Mouse (Mus musculus): ENCODE measurements around the gene Golim4.
A peak's percentile ranks its signal among the peaks of the same experiment; 100 is the strongest.

Gene Golim4

GRCm38 (mm10) chr3:75926327-75926726 lies 30.4 kb downstream of the Golim4 start:
- DNase-seq (ENCODE audit: low spot score in 2 of 2), result no peak

GRCm38 (mm10) chr3:75925123-75925522 lies 31.6 kb downstream of the Golim4 start:
- DNase-seq (ENCODE audit: low spot score in 2 of 2), result no peak

DNA sequence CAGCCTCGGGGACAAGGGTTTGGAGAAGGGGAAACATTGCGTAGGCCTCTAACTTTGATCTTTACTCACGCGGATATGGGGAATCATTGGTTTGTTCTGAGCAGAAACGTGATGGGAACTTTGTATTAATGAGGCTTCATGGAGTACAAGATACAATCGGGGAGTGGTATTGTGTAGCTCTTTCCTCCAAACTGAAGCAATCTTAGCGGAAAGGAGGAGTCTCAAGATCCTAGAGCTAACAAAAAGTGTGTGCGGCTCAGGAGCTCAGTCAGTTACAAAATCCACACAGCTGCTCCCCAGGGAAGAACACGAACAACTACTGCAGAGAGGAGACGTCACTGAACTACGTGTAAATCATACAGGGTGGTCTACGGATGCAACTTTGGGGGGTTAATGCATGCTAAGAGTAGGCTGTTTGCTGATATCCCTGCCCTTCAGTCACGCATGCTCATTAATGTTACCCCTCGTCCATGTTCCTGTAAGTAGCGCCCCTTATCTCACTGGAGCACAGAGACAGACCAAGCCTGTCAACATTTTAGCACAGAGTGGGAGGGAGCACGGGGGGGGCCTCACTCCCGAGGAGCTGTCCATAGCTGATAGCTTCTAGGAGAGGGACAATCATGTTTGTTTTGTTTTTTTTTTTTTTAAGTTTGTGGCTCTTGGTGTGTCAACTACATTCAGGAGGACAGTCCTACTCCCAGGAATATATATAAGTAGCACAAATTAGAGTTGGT lies 38.8 kb downstream of the Golim4 start:
- no peak for DNase-seq (ENCODE audit: low spot score in 2 of 2)

- no peak for DNase-seq (ENCODE audit: low spot score in 2 of 2)
Observed at GRCm38 (mm10) chr3:75912786-75913185, 44.0 kb downstream of the Golim4 start.

DNA sequence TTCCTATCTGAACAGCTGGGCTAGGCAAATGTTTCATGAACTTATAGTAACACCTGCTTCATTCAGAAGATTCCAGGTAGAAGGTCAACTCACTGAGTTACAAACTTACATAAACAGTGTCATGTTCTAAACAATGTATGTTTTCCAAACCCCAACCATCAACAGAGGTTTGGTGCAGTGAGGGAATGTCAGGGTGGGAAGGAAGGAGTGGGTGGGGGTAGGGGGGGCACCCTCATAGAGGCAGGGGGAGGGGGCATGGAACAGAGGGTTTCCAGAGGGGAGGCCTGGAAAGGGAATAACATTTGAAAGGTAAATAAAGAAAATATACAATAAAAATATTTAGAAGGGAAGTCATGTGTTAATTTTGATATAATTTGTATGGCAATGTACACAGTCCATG lies 46.0 kb downstream of the Golim4 start:
- DNase-seq (ENCODE audit: low spot score in 2 of 2), result no peak

DNA sequence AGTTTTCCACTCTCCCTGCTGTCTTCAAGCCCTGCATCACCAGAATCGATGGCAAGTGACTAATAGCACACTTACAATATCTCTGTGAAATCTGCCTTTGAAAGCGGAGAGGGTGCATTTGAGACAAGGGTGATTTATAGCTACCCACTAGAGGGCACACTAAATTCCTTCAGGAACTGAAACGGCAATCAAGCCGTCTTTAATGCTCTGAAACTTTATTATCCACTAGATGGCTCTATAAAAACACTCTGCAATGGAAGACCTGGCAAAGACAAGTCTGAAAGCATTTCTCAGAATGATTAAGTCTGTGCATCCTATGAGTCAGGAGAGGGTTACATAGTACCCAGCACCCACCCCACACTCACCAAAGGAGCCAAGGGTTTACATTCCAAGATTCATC lies 46.5 kb downstream of the Golim4 start:
- DNase-seq (ENCODE audit: low spot score in 2 of 2), result no peak

GRCm38 (mm10) chr3:75901903-75902598 lies 54.7 kb downstream of the Golim4 start:
- DNase-seq (ENCODE audit: low spot score in 2 of 2), result no peak

- DNase-seq (ENCODE audit: low spot score in 2 of 2), result no peak
Observed at GRCm38 (mm10) chr3:75895075-75895474, 61.7 kb downstream of the Golim4 start.

GRCm38 (mm10) chr3:75891581-75891980 lies 65.2 kb downstream of the Golim4 start:
- no peak for DNase-seq (ENCODE audit: low spot score in 2 of 2)

GRCm38 (mm10) chr3:75889323-75889722 lies 67.4 kb downstream of the Golim4 start:
- DNase-seq (ENCODE audit: low spot score in 2 of 2), result no peak

DNA sequence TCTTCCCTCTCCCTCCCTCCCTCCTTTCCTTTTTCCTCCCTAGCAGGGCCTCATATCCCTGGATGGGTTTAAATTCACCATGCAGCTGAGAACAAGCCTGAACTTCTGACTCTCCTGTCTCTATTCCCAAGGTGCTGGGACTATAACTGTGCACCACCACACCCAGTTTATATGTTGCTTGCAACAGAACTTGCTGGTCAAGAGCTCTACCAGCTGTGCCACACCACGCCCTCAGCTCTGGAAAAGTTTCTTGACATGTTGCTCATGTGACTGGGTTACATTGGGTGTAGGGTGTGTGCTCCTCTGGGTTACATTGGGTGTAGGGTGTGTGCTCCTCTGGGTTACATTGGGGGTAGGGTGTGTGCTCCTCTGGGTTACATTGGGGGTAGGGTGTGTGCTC lies 75.2 kb downstream of the Golim4 start:
- DNase-seq (ENCODE audit: low spot score in 2 of 2), result no peak

DNA sequence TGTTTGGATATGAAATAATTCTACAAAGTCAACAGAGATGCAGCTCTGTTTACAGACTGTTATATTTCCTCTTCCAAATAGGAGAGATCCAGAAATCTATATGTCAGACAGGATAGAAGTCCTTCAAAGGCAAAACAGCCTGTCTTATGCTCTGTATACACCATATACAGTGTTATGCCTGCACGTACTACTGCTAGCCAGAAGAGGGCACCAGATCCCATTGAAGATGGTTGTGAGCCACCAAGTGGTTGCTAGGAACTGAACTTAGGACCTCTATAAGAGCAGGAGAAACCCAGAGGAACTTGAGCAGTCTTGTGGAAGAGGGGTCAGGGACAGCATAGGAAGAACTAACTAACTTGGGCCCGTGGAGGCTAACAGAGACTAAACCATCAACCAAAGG lies 77.5 kb downstream of the Golim4 start:
- no peak for DNase-seq (ENCODE audit: low spot score in 2 of 2)

DNA sequence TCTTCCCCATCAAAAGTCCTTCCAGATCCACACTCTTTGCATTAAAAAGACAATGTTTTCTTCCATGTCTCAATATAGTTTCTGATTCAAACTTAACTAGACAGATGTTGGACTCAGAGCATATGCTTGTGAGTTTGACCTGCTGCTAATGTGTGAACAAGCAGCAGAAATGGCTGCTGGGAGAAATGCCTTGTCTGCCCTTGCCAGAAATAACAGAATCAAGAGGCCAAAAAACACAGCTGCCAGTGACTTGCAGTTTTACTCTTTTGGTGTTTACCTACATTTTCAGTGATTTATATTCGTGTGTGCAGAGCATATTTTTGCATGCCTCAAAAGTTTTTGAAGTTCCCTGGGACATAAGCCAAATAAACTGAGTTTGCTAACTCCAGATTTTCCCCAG lies 87.9 kb downstream of the Golim4 start:
- DNase-seq (ENCODE audit: low spot score in 2 of 2), result no peak

DNA sequence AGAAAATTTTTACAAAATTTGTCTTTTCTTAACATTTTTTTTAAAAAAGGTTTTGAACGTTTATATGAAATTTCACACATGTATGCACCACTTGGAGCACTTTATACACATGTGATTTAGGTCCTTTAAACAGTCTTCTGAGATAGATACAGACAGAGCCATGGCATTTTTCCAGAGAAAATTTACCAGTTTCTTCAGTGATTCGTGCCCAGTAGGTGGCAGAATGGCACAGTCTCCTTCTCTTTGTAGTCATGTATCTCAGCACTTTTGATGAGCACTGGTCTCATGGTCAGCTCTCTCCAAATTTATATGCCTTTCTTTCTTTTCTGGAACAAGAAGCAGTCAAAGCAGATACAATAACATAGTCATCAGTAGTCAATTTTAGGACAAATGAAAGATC lies 92.5 kb downstream of the Golim4 start:
- DNase-seq (ENCODE audit: low spot score in 2 of 2), result no peak

DNA sequence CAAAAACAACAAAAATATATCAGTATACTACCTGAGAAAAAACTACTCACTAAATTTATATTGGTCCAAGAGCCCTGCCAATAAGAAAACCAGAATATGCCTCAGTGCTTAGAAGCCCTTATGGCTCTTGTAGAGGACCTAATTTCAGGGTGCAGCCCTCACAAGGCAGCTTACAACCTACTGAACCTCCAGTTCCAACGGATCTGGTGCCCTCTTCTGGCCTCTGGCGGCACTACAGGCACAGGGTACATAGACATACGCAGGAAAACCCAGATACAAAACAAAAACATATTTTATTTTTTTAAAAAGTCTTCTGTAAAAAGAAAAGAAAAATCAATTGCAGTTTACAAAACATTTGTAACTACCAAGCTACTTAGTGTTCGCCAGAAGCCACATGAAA lies 95.1 kb downstream of the Golim4 start:
- DNase-seq (ENCODE audit: low spot score in 2 of 2), result peak in 1 of 2 experiments; percentile 16

DNA sequence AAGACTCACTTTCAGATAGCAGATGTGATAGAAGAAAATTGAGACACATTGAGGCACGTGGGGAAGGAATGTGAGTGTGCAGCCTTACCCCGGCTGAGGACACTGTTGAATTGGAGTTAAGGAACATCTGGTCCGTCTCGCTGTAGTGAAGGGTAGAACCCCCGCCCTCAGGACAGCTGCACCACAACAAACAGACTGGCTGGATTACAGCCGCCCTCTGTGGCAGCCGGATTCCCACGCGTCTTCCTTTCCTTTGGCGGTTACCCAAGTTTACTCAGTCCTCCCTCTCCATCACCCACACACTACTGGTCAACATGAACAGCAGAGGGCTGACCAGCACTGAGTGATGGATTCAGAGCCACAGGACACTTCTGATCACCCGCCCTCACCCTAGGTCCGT lies 96.0 kb downstream of the Golim4 start:
- DNase-seq (ENCODE audit: low spot score in 2 of 2), result peak in 1 of 2 experiments; percentile 6

DNA sequence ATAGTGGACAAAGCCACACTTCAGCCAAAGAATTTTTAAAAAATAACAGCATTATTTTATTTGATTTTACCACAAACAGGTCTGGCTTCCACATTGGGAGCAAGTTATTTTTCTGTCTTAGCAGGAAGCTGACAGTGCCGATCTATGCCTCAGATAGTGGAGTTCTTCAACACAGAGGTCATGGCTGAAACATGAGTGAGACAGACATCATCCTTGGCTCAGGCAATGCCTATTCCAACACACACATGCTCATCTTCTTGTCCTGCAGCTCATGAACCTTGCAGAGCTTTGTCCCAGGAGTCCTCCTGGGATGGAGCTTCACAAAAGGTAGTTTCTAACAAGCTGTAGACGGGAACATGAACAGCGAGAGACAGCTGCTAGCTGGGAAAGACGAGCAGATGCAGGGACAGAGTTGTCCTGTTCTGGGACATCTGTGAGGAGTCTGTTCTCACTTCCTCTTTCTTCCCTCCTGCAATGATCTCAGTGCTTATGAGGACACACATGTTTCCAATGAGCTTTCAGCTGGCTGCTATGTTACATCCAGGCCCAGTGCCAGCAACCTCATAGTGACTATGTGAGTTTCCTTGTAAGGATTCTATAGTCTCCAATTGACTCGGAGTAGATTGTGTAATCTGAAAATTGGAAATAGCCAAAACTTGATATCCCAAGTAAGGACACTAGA lies 121.3 kb downstream of the Golim4 start:
- DNase-seq (ENCODE audit: low spot score in 2 of 2), result peak in 1 of 2 experiments; percentile 18

GRCm38 (mm10) chr3:75834827-75835226 lies 121.9 kb downstream of the Golim4 start:
- DNase-seq (ENCODE audit: low spot score in 2 of 2), result no peak
